Mouse (Mus musculus): ENCODE results near the gene Hkdc1.
A peak's percentile ranks its signal among the peaks of the same experiment; 100 is the strongest.
"Not testable (repeated sequence)": the region's sequence is repeated elsewhere in the genome, so short reads cannot be mapped to it uniquely, and the experiment has no call there.

Hkdc1 gene

GRCm38 (mm10) chr10:62422255-62422654 is at the start of gene Hkdc1:
Hkdc1 (minus strand) TSS chr10:62422491.
- no peak for DNase-seq (ENCODE audit: low spot score)

DNA sequence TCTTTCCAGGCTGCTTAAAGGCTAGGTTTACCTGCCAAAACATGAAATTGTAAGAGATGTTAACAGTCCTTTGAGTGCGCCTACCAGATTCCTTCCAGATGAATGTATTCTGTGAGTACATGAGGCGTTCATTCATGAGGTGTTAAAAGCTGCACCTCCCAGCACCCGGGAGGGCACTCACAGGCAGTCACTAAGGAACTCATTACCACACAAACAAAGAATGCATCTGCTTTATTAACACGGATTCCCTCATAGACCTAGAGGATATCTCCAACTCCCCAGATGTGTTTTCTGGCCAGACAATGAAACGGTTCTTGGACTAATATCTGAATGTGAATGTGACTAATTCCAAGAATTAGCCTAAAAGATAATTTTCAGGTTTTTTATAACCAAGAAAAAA is 48.8 kb upstream of the Hkdc1 start:
- no peak for DNase-seq (ENCODE audit: low spot score)

- no peak for DNase-seq (ENCODE audit: low spot score)
Observed at GRCm38 (mm10) chr10:62469736-62470135, 47.4 kb upstream of the Hkdc1 start.

- no peak for DNase-seq (ENCODE audit: low spot score)
Observed at GRCm38 (mm10) chr10:62461321-62461720, 39.0 kb upstream of the Hkdc1 start.

DNA sequence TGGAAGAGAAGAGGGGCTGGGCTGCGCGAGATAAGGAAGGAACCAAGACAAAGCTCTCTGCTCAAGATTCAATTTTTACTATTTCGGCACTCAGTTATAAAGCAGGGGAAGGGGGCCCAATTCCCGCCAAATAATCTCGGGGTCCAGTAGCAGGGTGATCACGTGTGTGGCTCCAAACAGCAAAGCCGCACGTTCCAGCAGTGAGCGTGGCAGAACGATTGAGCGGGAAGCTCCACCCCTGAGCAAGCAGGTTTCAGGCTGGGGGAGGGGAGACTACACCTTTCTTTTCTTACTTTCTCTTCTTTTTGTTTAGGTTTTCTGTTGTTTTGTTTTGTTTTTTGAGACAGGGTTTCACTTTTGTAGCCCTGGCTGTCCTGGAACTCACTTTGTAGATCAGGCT is 29.7 kb upstream of the Hkdc1 start:
- not testable (repeated sequence) for DNase-seq (ENCODE audit: low spot score)

GRCm38 (mm10) chr10:62450280-62450640 is 28.0 kb upstream of the Hkdc1 start:
- no peak for DNase-seq (ENCODE audit: low spot score)

DNA sequence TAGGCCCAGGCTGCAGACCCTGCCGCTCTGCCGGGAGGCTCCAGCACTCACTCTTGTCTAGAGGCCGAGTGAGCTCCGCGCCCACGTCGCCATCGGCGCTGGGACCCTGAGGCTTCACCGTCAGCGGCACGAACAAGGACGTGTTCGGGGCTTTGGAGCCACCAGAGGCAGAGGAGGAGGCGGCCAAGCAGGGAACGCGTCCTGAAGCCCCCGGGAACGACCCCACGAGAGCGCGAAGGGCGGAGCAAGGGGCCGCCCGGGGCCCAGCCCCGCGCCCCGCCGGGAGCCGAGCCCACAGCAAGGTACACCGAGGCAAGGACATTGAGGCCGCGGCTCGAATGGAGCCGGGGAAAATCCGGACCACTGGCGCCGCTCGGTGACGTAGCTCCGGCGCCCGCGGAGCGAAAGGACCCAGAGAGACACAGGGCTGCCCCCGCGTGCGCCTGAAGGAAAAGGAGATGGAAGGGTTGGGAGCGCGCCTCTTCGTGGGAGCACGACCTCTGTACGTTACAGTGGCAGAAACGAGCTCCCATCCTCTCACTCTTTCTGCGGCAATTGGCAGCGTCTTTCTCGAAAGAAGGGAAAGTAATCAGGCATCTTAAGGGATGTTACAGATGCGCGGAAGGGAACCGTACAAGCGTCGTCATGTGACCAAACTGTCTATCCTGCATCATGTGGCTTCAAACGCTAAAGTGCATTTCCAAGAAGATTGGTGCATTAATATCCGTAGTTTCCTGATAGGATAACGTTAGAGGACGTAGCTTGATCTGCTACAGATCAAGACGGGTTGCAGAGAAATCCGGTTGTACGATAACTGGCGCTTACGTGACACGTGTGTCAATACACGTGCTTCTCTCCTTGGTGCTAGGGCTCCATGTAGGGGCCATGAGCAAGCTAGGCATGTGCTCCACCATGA is 27.3 kb upstream of the Hkdc1 start, which contains the start of the genes 4930507D05Rik and Supv3l1:
Gene 4930507D05Rik (plus strand): TSS at position 126 of the 916 bp plus-strand sequence.
Gene Supv3l1 (minus strand): TSS at position 375 of the 916 bp plus-strand sequence.
- peak; percentile 95 for DNase-seq (ENCODE audit: low spot score)

DNA sequence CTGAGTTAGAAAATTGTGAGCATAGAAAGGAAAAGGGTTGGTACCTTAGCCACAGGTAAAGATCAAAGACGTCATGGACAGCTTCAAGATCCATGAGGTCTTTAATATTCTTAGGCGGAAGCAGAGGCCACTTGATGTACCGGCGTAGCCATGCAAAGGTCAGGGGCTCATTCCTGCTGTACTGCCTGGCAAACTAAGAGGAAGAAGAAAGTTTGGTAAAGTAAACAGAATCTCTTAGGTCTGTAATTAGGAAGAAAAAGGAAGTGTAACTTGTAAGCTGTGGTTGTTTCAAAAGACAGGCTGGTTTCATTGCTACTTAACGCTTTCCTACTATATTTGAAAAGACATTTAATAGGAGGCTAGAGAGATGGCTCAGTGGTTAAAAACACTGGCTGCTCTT is 8.1 kb upstream of the Hkdc1 start:
- DNase-seq (ENCODE audit: low spot score) = no peak

- DNase-seq (ENCODE audit: low spot score) = no peak
Observed at GRCm38 (mm10) chr10:62425081-62425871, 3.0 kb upstream of the Hkdc1 start.

GRCm38 (mm10) chr10:62421127-62421526 is 1.2 kb downstream of the Hkdc1 start:
- DNase-seq (ENCODE audit: low spot score) = no peak

GRCm38 (mm10) chr10:62420399-62420798 is 1.9 kb downstream of the Hkdc1 start:
- no peak for DNase-seq (ENCODE audit: low spot score)

DNA sequence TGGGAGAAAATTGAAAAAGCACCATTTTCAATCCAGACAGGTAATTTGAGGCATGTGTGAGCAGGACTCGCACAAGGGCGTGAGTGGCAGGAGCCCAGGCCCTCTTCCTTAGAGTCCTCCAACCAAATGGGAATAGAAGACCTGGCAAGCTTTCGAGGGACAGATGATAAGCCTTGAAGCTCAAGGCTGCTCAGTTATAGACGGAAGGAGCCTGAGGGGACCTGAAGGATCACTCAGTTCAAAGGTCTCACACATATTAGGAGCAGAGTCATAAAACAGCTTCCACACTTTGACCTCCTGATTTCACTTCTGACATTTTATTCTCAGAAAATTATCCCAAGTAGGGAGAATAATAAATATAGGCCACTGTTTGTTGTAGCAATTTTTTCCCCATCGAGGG is 2.9 kb downstream of the Hkdc1 start:
- no peak for DNase-seq (ENCODE audit: low spot score)

GRCm38 (mm10) chr10:62418831-62419356 is 3.4 kb downstream of the Hkdc1 start:
- DNase-seq (ENCODE audit: low spot score) = peak; percentile 75

DNA sequence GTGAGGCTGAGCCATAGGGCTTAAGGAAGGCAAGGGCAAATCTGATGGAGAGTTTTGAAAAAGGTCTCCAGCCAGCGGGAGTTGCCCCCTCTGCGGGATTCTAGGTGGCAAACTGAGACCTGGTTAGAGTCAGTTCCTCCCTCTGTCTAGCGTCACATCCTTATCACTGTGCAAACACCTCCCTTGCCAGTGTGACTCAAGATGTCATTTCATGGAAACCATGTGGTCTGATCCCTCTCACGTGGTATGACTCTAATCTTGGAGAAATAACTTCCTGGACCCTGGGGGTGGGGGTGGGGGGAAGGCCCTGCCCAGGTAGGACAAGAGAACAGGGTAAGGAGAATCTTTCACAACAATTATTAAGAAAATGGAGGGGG is 8.7 kb downstream of the Hkdc1 start:
- no peak for DNase-seq (ENCODE audit: low spot score)

GRCm38 (mm10) chr10:62412906-62413605 is 9.2 kb downstream of the Hkdc1 start:
- no peak for DNase-seq (ENCODE audit: low spot score)

- DNase-seq (ENCODE audit: low spot score) = no peak
Observed at GRCm38 (mm10) chr10:62411431-62412410, 10.6 kb downstream of the Hkdc1 start.

GRCm38 (mm10) chr10:62410943-62411342 is 11.3 kb downstream of the Hkdc1 start:
- DNase-seq (ENCODE audit: low spot score) = peak; percentile 87

GRCm38 (mm10) chr10:62404901-62405300 is 17.4 kb downstream of the Hkdc1 start:
- DNase-seq (ENCODE audit: low spot score) = no peak

DNA sequence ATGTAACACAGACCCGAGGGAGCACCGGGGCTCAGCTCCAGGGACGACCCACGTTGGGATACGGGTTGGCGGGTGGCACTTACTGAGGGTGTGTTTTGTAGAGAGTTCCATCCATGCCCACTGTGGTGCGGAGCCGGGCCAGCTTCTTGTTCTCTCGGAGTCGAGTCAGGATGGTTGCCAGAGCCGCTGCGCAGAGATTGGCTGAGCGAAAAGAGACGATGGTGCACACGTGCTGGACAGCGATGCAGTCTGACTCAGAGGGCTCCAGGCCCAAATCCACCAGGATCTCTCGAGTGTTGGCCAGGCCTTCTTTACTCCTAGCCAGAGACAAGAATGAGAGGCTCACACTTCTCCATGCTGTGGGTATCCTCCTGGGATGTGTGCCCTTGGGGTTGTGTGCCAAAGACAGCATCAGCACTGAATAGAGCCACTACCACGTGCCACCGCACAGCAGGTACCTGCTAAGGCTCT is 20.6 kb downstream of the Hkdc1 start:
- no peak for DNase-seq (ENCODE audit: low spot score)

- DNase-seq (ENCODE audit: low spot score) = no peak
Observed at GRCm38 (mm10) chr10:62383011-62383410, 39.3 kb downstream of the Hkdc1 start.

DNA sequence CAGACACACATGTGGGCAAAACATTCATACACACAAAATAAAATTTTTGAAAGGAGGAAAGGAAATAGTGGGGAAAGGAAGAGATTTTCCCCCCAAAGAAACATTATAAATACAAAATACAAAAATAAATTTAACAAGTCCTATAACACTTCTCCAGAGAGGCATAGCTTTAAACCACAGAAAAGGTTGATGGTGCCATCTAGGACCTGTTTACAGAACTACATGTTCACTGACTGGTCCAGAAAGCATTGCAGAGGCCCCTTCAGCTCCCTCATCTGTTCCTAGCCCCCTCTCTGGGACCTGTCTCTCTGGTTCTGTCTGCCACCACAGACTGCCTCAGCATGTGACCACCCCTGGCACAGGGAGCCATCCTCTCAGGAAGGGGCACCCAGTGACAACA is 41.4 kb downstream of the Hkdc1 start:
- DNase-seq (ENCODE audit: low spot score) = no peak
